Mouse (Mus musculus): ENCODE data around the gene Elane. TPM values are rescaled to one million over a fixed set of nuclear protein-coding genes. Genes with fewer than 3 reads are reported as not detected.
A peak's percentile ranks its signal among the peaks of the same experiment; 100 is the strongest.

Elane gene
- total RNA-seq, 2 experiments from 2014 or later = not detected

DNA sequence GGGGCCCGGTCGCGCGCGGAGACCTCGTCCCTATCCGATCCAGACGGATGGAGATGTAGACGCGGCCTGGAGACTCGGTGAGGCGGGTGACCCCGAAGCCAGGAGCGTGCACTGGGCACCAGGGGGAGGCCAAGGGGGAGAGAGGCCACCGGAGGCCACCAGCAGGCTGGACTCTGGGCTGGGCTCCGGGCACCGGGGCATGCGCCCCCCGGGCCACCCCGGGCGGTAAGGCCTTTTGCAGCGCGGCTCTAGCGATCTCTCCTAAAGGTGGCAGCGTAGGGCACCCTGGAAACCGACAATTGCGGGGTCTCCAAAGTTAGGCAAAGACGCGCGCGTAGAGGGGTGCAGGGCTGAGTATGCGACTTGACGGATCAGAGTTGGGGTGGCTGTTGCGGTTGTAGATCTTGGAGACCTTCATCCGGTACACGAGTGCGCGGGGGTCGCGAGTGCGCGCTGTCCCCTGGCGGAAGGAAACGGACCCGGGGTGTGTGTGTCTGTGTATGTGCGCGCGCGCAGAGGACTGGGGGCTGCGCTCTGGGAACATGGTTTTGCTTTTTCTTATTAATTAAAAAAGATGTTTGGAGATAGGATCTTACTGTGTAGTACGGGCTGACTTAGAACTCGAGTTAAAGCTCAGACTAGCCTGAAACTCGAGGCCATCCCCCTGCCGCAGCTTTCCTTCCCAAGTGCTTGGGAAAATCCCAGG, 41.4 kb downstream of the Elane start:
- DNase-seq = peak in 1 of 2 experiments; percentile 58
- intact Hi-C loops (cut with DNase I) = loop anchor here (2.0 kb wide), 1 partner anchor 27 kb away; no protein-coding TSS in a partner anchor

DNA sequence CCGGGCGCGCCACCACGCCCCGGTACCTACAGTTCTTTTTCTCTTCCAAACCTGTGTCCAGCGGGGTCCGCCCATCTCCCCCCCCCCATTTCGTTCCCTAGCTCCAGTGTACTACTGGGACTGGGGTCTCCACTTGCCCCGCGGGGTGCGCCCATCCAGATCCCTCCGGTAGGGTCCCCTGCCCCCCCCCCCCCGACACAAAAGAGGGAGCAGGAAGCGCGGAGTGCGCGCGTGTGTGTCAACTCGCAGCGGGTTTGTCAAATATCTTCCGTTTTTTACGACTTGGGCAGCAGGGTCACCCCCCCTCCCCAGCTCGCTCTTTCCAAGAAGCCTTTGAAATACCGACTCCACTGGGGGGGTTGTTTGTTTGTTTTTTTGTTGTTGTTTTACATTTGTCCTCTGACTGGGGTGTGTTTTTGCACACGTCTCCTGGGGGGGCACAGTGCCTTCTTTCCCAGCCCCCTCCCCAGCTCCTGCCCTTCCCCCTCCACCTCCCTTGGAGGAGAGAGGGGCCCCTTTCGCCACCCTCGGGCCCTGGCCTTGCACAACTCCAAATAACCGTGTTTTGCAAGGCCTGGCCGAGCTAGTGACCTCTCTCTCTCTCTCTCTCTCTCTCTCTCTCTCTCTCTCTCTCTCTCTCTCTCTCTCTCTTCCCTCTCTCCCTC, 42.1 kb downstream of the Elane start:
- no peak for DNase-seq

DNA sequence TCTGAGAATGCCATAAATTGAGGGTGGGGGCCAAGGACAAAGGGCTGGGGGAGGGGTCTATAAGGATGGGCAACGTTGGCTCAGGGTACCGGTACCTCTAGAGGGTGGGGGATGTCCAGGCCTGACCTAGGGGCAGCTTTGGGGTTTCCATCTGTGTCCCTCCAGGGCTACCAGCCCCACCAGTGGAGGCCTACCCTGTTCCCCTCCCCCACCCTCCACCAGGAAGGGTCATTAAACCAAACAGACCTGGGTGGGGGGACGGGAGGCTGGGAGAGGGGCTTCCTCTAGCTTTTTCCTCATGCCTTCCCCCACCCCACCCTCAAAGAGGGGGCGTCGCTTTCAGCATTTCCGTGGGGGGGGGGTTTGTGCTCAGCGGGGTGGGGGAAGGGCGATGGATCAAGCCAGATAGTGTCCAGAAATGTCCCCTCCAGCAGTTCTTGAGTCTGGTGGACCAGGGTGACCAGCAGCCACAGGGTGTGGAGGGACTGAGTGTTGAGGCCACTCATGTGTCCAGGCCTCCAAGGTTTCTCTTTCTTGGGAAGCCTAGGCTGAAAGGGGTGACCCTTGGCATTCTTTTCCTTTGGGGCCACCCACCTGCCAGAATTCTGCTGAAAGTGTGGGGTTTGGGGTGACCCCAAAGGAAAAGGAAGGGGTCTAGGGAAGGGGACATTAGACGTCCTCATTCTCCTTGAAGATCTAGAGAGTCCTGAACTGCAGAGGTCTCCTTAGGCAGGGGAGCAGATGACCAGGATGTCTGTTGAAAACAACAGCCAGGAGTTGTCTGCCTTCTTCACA, 43.1 kb downstream of the Elane start:
- DNase-seq = no peak
- intact Hi-C loops (cut with DNase I) = no loop called here

More for the DNA sequence above, 42.1 kb downstream of the Elane start:
- intact Hi-C loops (cut with DNase I) = no loop called here

DNA sequence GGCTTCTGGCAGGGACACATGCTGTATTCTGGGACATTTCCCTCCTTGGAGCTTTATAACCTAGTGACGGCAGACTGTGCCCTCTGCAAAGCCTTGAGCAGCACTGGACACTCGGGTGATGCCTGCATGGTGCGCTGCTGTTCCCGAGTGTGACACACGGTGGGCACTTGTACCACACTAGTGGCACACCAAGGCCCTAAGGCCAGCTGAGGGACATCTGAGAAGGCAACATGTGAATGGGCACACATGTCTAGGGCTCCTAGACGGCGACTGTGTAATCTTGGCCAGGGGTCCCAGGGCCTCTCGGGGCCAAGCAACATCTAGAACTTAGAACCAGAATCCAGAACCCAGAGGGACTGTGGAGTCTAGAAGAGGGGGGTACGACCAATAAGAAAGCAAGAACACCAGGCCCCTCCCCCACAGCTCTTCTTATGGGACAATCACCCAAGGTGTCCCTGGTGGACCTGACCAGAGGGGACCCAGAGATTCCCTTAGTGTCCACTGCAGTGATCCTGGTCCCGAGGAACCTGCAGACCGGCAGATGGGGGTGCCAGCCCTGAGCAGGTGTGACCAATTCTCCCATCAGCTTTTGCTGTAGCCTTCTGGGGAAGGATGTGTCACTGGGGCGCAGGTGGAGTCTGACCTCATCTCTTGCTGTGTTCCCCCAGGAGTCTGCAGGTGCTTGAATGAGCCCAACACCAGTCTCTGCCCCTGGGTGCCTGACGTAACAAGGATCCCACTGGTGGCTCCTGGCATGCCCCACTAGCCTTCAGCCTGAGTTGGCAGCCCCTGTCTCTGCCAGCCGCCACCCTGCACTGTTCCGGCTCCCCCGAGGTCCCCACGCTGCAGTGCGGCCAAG, 44.1 kb downstream of the Elane start:
- no peak for DNase-seq
- intact Hi-C loops (cut with DNase I) = no loop called here

DNA sequence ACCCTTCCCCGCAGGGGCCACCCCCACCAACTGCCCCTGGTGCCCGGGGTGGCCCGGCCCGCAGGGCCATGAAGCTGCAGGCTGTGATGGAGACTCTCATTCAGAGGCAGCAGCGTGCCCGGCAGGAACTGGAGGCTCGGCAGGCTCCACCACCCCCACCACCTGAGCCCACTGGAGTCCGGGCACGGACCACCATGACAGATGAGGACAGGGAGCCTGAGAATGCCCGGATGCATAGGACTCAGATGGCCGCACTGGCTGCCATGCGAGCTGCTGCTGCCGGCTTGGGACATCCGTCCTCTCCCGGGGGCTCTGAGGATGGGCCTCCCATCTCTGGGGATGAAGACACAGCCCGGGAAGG, 44.8 kb downstream of the Elane start:
- no peak for DNase-seq
- intact Hi-C loops (cut with DNase I) = no loop called here

DNA sequence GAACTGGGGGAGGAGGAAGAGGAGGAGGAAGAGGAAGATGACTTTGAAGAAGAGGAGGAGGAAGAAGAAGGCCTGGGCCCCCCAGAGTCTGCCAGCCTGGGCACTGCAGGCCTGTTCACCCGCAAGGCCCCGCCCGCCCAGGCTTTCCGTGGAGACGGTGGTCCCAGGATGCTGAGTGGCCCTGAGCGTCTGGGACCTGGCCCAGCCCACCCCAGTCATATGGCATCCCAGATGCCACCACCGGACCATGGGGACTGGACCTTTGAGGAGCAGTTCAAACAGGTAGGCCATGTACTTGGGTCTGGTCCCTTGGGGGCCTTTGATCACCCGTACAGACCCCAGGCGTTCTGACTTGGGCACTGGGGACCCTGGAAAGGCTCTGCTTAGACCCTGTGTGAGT, 45.8 kb downstream of the Elane start:
- intact Hi-C loops (cut with DNase I) = no loop called here
- DNase-seq = no peak

DNA sequence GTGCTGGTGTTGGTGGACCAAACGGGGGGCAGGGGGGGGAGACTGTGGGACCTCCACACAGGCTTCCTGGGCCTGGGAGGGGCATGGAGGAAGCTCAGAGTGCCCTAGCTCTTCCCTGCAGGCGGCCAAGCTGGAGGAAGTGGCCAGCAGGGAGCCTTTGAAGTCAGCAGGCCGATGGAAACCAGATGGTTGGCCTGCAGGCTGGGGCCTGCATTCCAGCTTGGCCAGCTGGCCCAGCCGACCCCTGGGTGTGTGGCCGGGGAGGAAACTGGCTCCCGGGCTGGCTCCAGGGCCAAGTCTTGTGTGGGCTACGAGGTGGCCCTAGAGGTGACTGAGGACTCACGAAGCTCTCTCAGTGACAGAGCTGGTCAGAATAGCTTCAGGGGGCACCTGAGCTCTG, 46.7 kb downstream of the Elane start:
- intact Hi-C loops (cut with DNase I) = no loop called here
- peak; percentile 66 to 79 for DNase-seq

DNA sequence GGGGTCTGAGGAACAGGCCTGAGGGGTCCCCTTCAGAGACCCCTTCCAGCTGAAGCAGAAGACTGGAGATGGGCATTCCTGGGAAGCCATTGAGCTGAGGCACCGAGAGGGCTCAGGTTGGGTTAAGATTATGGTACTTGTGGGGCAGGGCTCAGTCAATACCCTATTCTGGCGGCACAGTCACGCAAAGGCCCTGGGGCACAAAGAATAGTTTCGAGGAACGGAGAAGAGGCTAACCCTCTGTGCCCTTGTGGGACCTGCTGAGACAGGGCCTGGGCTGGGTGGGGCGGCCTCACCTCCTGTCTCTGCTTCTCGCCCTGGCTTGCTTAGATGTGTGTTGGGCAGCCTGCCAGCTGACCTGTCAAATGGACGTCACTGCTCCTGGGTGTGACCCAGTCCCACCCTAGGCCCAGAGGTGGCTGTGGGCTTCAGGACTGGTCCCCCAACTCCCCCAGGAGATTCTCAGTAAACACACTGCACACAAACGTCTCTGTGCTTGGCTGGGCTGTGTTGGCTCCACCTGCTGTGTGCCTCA, 47.2 kb downstream of the Elane start:
- intact Hi-C loops (cut with DNase I) = no loop called here
- DNase-seq = no peak

DNA sequence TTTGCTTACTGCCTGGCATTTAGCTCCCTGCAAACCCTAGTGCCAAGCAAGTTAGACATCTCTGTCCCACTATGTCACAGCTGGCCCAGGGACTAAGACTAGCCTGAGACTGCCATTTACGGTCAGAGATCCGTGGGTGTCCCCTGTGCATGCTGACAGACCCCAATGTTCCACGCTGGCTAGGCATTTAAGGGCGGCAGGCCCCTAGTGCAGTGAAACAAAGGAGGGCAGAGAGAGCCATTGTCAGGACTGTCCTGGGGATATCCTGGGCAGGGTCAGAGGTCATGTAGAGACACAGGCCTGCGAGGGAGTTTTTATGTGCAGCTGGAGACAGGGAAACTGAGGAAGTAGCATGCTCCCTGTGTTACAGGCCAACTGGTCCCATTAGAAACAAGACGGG, 47.8 kb downstream of the Elane start:
- intact Hi-C loops (cut with DNase I) = no loop called here

DNA sequence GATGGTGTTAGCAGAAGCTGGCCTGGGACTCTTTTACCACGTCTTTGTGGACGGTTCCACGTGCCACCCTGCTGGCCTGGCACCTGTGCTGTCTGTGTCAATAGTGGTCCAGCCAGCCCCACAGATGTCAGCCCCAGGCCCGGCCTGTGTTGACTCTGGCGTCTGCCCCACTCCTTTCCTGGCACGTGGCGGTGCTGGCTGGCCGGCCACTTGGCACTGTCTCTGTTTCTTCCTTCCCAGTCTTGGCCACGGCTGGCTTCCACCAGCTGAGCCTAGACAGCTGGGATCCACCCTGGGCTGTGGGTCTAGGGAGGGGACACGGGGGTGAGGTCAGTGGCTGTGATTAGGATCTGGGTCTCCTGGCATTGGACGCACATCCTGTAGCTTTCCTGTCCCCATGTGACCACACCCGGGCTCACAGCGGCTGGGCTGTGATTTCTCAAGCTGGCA, 48.2 kb downstream of the Elane start:
- intact Hi-C loops (cut with DNase I) = no loop called here
- DNase-seq = peak; percentile 89 to 93

More for the DNA sequence above, 47.8 kb downstream of the Elane start:
- DNase-seq = no peak

DNA sequence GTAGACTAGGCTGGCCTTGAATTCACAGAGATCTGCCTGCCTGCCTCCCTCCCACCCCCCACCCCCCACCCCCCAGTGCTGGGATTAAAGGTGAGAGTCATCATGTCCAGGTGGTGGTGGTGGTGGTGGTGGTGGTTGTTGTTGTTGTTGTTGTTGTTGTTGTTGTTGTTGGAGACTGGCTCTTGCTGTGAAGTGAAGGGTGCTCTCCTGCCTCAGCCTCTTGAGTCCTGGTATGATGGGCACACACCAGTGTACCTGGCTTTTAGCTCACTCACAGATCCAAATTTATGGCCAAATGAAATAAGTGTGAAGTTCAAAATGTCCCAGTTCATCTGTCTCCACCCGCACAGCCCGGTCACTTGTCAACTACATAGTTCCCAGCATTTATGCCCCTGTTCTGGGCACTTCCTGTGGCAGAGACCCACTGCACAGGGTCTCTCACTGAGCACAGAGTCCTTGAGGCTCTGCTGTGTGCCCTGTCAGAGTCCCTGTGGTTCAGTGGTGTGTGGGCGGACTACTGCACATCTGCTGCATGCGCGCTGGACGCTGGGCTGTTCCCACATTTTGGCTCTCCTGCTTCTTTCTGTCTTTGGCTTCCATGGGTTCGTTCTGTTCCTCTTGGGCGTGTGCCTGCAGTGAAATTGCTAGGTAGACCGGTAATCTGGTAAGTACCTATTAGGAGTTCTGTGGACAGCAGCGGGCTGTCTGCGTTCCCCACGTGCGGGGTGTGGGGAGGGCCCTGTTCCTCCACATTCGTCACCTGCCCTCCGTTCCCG, 48.9 kb downstream of the Elane start:
- no peak for DNase-seq
- intact Hi-C loops (cut with DNase I) = no loop called here

DNA sequence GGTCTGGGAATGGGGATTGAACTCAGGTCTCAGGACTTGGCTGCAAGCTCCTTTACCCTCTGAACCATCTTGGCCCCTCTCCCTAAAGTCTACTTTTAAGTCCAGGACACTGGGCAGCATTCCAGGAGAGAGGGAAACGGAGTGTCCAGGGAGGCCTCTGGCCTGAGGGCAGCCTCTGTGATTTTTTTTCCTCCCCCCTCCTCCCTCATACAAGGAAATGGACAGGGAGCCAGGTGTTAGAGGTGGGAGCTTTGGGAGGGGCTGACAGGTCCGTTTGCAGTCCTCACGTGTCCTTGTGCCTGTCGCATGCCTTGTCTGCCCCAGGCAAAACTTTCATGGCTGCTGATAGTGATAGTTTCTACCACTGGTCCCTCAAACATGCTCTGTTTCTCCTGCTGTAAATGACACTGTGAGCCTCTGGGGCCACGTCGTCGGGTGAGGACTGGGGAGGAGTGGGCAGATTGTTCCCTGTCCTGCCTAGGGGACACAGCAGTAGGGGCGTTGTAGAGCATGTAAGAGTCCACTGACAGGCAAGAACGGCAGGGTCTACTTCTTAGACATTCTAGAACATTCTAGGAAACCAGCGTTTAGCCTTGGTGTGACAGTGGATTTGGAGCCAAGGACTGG, 50.4 kb downstream of the Elane start:
- no peak for DNase-seq
- intact Hi-C loops (cut with DNase I) = no loop called here

DNA sequence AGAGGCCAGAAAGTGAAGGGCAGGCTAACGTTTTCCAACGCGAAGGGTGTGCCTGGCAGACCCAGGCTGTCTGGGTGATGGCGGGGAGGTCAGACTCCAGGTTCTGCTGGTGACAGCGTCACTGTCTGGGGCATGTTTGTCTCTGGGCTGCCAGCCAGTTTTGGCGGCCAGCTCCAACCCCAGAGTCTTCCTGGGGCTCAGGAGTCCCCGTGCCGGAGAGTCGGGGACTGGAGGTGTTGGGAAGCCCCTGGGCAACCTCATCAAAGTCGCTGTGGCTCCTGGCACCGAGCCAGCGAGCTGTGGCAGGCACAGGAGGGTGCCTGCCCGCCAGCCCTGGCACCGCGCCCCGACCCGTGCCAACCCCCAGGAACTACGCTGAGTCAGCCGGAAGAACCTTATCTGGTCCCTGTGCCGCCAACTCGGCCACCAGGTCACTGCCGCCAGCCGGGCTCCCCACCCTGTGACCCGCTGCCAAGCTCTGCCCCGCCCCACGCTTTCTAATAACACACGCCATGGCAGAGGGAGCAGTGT, 50.9 kb downstream of the Elane start:
- peak; percentile 54 to 56 for DNase-seq

More for the DNA sequence above, 50.9 kb downstream of the Elane start:
- intact Hi-C loops (cut with DNase I) = no loop called here

Small RNA genes lying within 50 kb of the gene (microRNA-seq; reads per million reads assigned to microRNA genes)
- 0 reads per million in 2 experiments for gene Mir6910

Other genes starting within 250 kb of the Elane start
- 1 to 10 TPM; 2.3 to 2.5 TPM for gene Shc2, start 248.3 kb upstream of the Elane start, total RNA-seq (2021)
- 10 to 100 TPM; 55.1 to 58.1 TPM for gene Odf3l2, start 240.5 kb upstream of the Elane start, total RNA-seq (2021)
- gene Madcam1, start 221.7 kb upstream of the Elane start, total RNA-seq (2021) = not detected
- 10 to 100 TPM; 19.2 to 19.6 TPM for gene Tpgs1, start 216.9 kb upstream of the Elane start, total RNA-seq (2021)
- gene Cdc34, start 204.1 kb upstream of the Elane start, total RNA-seq (2021) = 100 to 1,000 TPM; 344 to 378 TPM
- gene Gzmm, start 197.2 kb upstream of the Elane start, total RNA-seq (2021) = 1 to 10 TPM; 4.4 to 6.0 TPM
- 100 to 1,000 TPM; 528 to 635 TPM for gene Bsg, start 181.8 kb upstream of the Elane start, total RNA-seq (2021)
- under 1 TPM; 0.72 to 0.79 TPM for gene Hcn2, start 169.6 kb upstream of the Elane start, total RNA-seq (2021)
- 10 to 100 TPM; 29.4 to 33.2 TPM for gene Polrmt, start 139.7 kb upstream of the Elane start, total RNA-seq (2021)
- gene Fgf22, start 131.2 kb upstream of the Elane start, total RNA-seq (2021) = not detected
- 10 to 100 TPM; 35.1 to 40.1 TPM for gene Rnf126, start 119.3 kb upstream of the Elane start, total RNA-seq (2021)
- 1 to 10 TPM; 1.2 to 1.8 TPM for gene Fstl3, start 109.0 kb upstream of the Elane start, total RNA-seq (2021)
- gene Prss57, start 95.3 kb upstream of the Elane start, total RNA-seq (2021) = not detected
- gene Palm, start 92.7 kb upstream of the Elane start, total RNA-seq (2021) = 10 to 100 TPM; 13.8 to 21.4 TPM
- not detected for gene Misp, start 65.3 kb upstream of the Elane start, total RNA-seq (2021)
- 10 to 100 TPM; 17.2 to 17.4 TPM for gene Ptbp1, start 31.8 kb upstream of the Elane start, total RNA-seq (2021)
- not detected for gene Prtn3, start 11.8 kb upstream of the Elane start, total RNA-seq (2021)
- gene Plppr3, start 11.6 kb upstream of the Elane start, total RNA-seq (2021) = not detected
- 10 to 100 TPM; 47.6 to 86.0 TPM for gene Cfd, start 4.6 kb downstream of the Elane start, total RNA-seq (2021)
- 10 to 100 TPM; 27.5 to 35.3 TPM for gene Med16, start 22.7 kb downstream of the Elane start, total RNA-seq (2021)
- gene Gm26602, start 24.6 kb downstream of the Elane start, total RNA-seq (2021) = not detected
- under 1 TPM in 1 of 2 experiments, not detected in 1; 0.23 TPM for gene Kiss1r, start 30.7 kb downstream of the Elane start, total RNA-seq (2021)
- 100 to 1,000 TPM; 114 to 118 TPM for gene R3hdm4, start 35.0 kb downstream of the Elane start, total RNA-seq (2021)
- gene Arid3a, start 40.8 kb downstream of the Elane start, total RNA-seq (2021) = 1 to 10 TPM; 1.3 to 1.8 TPM
- 10 to 100 TPM; 17.5 to 23.9 TPM for gene Wdr18, start 73.9 kb downstream of the Elane start, total RNA-seq (2021)
- under 1 TPM; 0.07 to 0.15 TPM for gene Grin3b, start 84.5 kb downstream of the Elane start, total RNA-seq (2021)
- gene Tmem259, start 98.1 kb downstream of the Elane start, total RNA-seq (2021) = 10 to 100 TPM; 71.5 to 72.4 TPM
- 1 to 10 TPM; 5.2 to 6.0 TPM for gene Cnn2, start 102.3 kb downstream of the Elane start, total RNA-seq (2021)
- gene Abca7, start 110.2 kb downstream of the Elane start, total RNA-seq (2021) = 1 to 10 TPM; 5.4 to 5.8 TPM
- gene Arhgap45, start 130.4 kb downstream of the Elane start, total RNA-seq (2021) = 1 to 10 TPM; 1.1 to 2.7 TPM
- 10 to 100 TPM; 36.0 to 42.5 TPM for gene Polr2e, start 153.5 kb downstream of the Elane start, total RNA-seq (2021)
- 100 to 1,000 TPM; 500 to 536 TPM for gene Gpx4, start 160.9 kb downstream of the Elane start, total RNA-seq (2021)
- gene Sbno2, start 219.3 kb downstream of the Elane start, total RNA-seq (2021) = 1 to 10 TPM; 4.5 to 7.3 TPM
- gene Stk11, start 229.6 kb downstream of the Elane start, total RNA-seq (2021) = 100 to 1,000 TPM; 120 to 135 TPM